Mouse (Mus musculus): ENCODE results near the gene Nop10.

GRCm38 (mm10) chr2:112259241-112259962, 2.3 kb upstream of the Nop10 start, which contains the start of gene Nutm1:
- TF ChIP-seq POLR2A (IDR thresholded peaks at IDR 0.05; ENCODE audit: borderline replicate concordance, extremely low read depth, insufficient read depth, insufficient read length, poor library complexity, severe bottlenecking), result no peak
- TF ChIP-seq CTCF (IDR thresholded peaks at IDR 0.05; ENCODE audit: borderline replicate concordance, extremely low read depth, insufficient read depth, insufficient read length), result no peak

All from brain, embryonic 14.5 days (tissue).